Mouse (Mus musculus): ENCODE measurements around the gene Cd247.

GRCm38 (mm10) chr1:165751838-165752237 lies 36.6 kb upstream of the Cd247 start:
- TF ChIP-seq POLR2A (IDR thresholded peaks at IDR 0.05; ENCODE audit: borderline replicate concordance, extremely low read depth, insufficient read depth, insufficient read length, poor library complexity, severe bottlenecking) (no peak), CTCF (IDR thresholded peaks at IDR 0.05; ENCODE audit: borderline replicate concordance, extremely low read depth, insufficient read depth, insufficient read length) (no peak)
